Mouse (Mus musculus) kidney, adult 2 months (tissue): ENCODE results near the gene Lypd3.

Experiments used
- CTCF ChIP-seq: fragments of 200-500 bp; conservative IDR thresholded peaks from 2 replicates; pipeline ENCODE4 v1.5.1; 2011; ENCODE audit warnings: low read depth, mild to moderate bottlenecking, control low read depth, low read length, moderate library complexity, mixed read lengths; ENCODE audit not compliant: insufficient read depth, insufficient read length
- POLR2A ChIP-seq: fragments of 200-500 bp; IDR thresholded peaks from one replicate; pipeline ENCODE4 v1.6.1; 2011; ENCODE audit warnings: low read depth, low read length, control low read depth

DNA sequence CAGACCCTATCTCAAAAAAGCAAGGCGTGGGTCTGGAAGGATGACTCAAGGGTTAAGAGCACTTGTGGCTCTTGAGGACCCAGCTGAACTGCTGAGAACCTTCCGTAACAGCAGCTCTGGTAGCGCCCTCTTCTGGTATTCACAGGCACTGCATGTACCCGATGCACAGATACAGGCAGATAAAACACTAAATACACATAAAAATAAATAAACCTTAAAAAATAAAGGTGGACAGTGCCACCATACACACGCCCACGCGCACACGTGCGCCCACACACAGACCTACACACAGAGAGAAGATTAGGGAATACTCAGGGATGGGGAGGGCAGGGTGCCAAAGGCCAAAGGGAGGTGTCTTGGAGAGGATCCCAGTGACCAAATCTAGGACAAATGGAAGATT, 6.1 kb downstream of the Lypd3 start:
- TF ChIP-seq CTCF: peak; percentile 80
- no peak for TF ChIP-seq POLR2A
